Mouse (Mus musculus) hindbrain, embryonic 10.5 days (tissue): Measurements from ENCODE around the gene Fas. TPM values are rescaled to one million over a fixed set of nuclear protein-coding genes. Genes with fewer than 3 reads are reported as not detected.
A peak's percentile ranks its signal among the peaks of the same experiment; 100 is the strongest.

Experiments used
- DNase-seq: peaks from one replicate; pipeline ENCODE4 v3.0.0-alpha.2; 2017; ENCODE audit warnings: low spot score
- H3K27ac ChIP-seq: fragments of 300-500 bp; sonication (generic); 2 replicates; pipeline ENCODE4 v1.5.1; 2016; ENCODE audit warnings: mild to moderate bottlenecking, moderate library complexity
- H3K27me3 ChIP-seq: fragments of 300-500 bp; sonication (generic); 2 replicates; pipeline ENCODE4 v1.6.1; 2016; ENCODE audit warnings: mild to moderate bottlenecking; ENCODE audit not compliant: poor library complexity, insufficient read depth, severe bottlenecking
- H3K36me3 ChIP-seq: fragments of 300-500 bp; sonication (generic); 2 replicates; pipeline ENCODE4 v1.6.1; 2016; ENCODE audit warnings: mild to moderate bottlenecking, moderate library complexity
- H3K4me1 ChIP-seq: fragments of 300-500 bp; sonication (generic); replicated peaks from 2 replicates; pipeline ENCODE4 v1.6.1; 2016; ENCODE audit warnings: mild to moderate bottlenecking
- H3K4me3 ChIP-seq: fragments of 300-500 bp; sonication (generic); 2 replicates; pipeline ENCODE4 v1.5.1; 2016; ENCODE audit warnings: mild to moderate bottlenecking, moderate library complexity
- H3K9me3 ChIP-seq: fragments of 300-500 bp; sonication (generic); 2 replicates; pipeline ENCODE4 v1.6.1; 2016; ENCODE audit warnings: mild to moderate bottlenecking, moderate library complexity
- WGBS: fragments of 180-500 bp; shearing (Covaris S2); methylation state at CpG from one replicate; pipeline ENCODE4 v1.1.7; 2016; 5-methylcytosine and 5-hydroxymethylcytosine counted together
- polyA plus RNA-seq: library from polyadenylated mRNA; unstranded; fragments of >200 nt; fragmentation: Nextera tagmentation; extraction: Ambion mirVana; gene quantifications from 2 replicates; pipeline ENCODE4 v1.2.1, GENCODE M21; 2016

Fas gene
- polyA plus RNA-seq, 1 experiment from 2014 or later = 0.31 TPM

DNA sequence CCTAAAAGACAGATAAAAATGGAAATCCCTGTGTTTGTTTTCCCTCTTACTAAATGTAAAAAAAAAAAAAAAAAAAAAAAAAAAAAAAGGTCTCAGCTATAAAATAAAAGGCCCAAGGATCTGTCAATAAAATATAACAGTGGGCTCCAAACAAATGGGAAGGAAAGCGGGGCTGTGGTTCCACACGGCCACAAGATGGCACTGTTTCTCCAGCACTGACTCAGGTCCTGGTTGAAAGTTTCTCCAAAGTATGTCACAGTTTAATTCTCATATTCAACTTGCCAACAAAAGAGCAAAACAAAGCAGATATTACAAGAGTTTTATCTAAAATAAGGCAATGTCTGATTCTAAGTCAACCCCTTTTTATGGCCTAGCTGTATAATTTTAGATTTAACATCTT is 43.8 kb downstream of the Fas start:
- Histone ChIP-seq H3K27me3 (no peaks in the 10 kb centered on the region), H3K4me1 (no peaks in the 10 kb centered on the region), H3K4me3 (no peak overlapping the region), H3K36me3 (no peaks in the 10 kb centered on the region), H3K27ac (no peak overlapping the region), H3K9me3 (no peaks in the 10 kb centered on the region)
- 1% methylated on average over 2 of the region's 2 CpGs for WGBS
- peak; percentile 56 for DNase-seq

DNA sequence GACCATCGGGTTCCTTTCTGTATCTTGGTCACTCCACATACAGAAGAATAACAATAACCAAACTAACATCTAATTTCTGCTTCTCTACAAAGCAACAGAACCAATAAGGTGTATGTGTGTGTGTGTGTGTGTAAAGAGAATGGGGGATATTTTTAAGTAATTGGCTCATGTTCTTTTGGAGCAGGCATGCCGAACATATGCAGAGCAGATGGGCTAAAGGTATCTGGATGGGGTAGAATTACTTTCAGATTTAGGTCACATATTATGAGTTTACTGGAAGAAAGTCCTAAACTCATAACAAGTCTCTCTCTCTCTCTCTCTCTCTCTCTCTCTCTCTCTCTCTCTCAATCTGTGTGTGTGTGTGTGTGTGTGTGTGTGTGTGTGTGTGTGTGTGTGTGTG is 54.2 kb downstream of the Fas start:
- Histone ChIP-seq H3K4me1 (no peaks in the 10 kb centered on the region), H3K27ac (no peak overlapping the region), H3K27me3 (no peaks in the 10 kb centered on the region), H3K9me3 (no peaks in the 10 kb centered on the region), H3K36me3 (no peaks in the 10 kb centered on the region), H3K4me3 (no peak overlapping the region)
- WGBS = 82% methylated on average over 2 of the region's 2 CpGs
- no peak for DNase-seq

DNA sequence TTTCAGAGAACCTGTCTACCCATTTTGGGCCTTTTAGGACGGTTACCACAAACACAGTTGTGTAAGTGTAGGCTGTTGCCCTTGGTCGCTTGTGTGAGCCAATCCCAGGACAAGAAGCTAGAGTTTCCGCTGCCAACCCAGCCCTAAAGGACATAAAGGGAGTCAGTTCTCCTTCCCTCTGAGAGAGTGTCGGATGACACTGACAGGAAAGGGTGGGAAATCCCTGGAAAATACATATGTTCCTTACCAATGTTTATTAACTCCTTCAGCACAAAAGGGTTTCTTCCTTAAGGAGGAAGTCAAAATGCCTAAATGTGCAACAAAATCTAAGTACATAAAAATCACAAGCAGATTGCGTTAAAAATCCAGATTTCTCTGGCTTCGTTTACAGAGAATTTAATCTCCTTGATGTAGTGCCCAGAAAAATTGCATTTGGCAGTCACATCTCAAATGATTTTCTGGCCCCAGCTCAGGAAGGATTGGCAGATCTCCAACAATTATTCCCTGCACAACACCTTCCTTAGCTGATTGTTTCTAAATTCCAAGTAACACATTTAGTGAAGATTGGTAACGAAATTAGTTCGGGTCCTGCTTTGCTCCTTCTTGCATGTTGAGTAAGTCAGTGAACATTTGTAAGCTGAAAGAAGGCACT is 55.3 kb downstream of the Fas start:
- Histone ChIP-seq H3K27me3 (no peaks in the 10 kb centered on the region), H3K36me3 (no peaks in the 10 kb centered on the region), H3K9me3 (no peaks in the 10 kb centered on the region), H3K4me3 (no peak overlapping the region), H3K27ac (no peak overlapping the region), H3K4me1 (no peaks in the 10 kb centered on the region)
- peak; percentile 14 for DNase-seq
- WGBS = 64% methylated on average over 8 of the region's 8 CpGs

DNA sequence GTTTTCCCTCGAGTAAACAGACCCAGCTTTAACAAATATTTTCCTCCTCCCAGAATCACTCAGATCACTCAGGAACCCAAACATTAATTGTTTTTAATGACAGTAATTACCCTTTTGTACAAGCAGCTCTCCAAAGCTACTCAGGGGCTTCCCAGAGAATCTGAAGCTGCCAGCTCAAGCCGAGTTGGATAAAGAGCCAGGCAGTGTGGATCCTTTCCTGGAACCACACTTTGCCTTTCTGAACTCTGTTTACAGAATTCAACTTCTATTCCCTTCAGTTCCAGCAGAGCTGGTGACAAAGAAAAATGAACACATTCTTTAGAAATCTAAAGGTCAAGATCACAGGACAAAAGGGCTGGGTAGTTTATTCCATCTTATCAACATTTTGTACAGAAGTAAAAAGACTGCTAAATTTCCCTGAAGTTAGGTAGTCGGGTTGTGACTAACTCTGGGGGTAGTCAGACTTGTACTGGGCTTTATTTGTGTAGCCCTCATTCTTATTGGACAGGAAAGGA is 62.9 kb downstream of the Fas start:
- H3K27ac ChIP-seq = no peak overlapping the region
- 55% methylated on average over 3 of the region's 3 CpGs for WGBS
- H3K4me3 ChIP-seq = no peak overlapping the region
- no peaks in the 10 kb centered on the region for H3K27me3 ChIP-seq
- no peaks in the 10 kb centered on the region for H3K9me3 ChIP-seq
- H3K36me3 ChIP-seq = no peaks in the 10 kb centered on the region
- no peak for DNase-seq
- H3K4me1 ChIP-seq = no peaks in the 10 kb centered on the region

DNA sequence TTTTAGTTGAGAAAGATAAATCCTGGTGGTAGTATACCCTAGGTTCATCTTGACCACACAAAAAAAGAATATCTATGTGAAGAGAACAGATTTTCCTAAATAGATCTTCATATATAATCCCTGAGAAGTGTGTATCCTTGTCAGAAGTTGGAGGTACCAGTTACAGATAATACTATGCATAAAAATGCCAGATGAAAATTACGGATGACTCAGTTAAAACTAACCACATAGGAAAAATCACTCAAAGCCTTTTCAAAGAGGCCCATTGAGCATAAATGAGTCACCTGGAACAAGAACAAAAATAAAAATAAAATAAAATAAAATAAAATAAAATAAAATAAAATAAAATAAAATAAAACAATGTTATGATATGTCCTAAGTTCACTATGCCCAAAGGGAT is 72.2 kb downstream of the Fas start:
- Histone ChIP-seq H3K4me1 (no peaks in the 10 kb centered on the region), H3K27me3 (no peaks in the 10 kb centered on the region), H3K36me3 (no peaks in the 10 kb centered on the region), H3K27ac (no peak overlapping the region), H3K9me3 (no peaks in the 10 kb centered on the region), H3K4me3 (no peak overlapping the region)
- 95% methylated on average over 1 of the region's 1 CpGs for WGBS
- DNase-seq = no peak

DNA sequence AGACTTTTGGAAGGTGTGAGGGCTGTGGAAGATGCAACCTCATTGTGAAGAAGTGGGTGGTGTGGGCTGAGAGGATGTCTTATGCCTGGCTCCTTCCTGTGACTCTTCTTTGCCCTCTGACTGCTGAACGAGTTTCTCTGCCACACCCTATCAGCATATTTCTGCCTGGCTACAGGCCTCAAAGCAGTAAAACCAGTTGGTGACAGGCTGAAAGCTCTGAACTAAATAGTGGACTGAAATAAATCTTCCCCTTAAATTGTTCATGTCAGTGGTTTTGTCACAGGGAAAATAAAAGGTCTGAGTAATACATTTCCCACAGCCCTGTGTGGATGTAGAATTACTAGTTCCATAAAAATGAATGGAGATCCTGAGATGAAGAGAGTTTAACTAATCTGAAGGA is 79.1 kb downstream of the Fas start:
- Histone ChIP-seq H3K4me3 (no peak overlapping the region), H3K27ac (no peak overlapping the region), H3K4me1 (no peaks in the 10 kb centered on the region), H3K36me3 (no peaks in the 10 kb centered on the region), H3K9me3 (no peaks in the 10 kb centered on the region), H3K27me3 (no peaks in the 10 kb centered on the region)
- WGBS = 46% methylated on average over 1 of the region's 1 CpGs
- DNase-seq = no peak

DNA sequence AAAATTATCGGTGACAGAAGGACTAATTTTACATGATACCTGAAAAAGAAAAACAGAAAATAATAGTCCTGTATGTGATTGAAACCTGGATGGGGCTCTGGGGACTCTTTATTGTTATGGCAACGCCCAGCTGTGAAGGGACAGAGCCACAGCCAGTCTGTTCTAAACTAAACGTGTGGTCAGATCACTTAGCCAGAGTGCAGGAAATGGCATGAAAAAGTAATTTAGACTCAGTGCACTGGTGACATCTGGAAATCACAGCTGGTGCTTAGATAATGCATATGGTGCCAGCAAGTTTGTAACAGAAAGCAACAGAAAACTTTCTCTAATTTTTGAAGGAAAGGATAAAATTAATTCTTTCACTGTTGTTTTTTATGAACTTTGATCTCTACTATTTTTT is 79.9 kb downstream of the Fas start:
- Histone ChIP-seq H3K27ac (no peak overlapping the region), H3K36me3 (no peaks in the 10 kb centered on the region), H3K4me1 (no peaks in the 10 kb centered on the region), H3K9me3 (no peaks in the 10 kb centered on the region), H3K4me3 (no peak overlapping the region), H3K27me3 (no peaks in the 10 kb centered on the region)
- no peak for DNase-seq
- WGBS = 54% methylated on average over 3 of the region's 3 CpGs

Other genes starting within 250 kb of the Fas start
- gene Lipn, start 223.3 kb upstream of the Fas start, polyA plus RNA-seq = not detected in 2 replicates
- not detected in 2 replicates for gene Lipm, start 189.7 kb upstream of the Fas start, polyA plus RNA-seq
- gene Ankrd22, start 124.6 kb upstream of the Fas start, polyA plus RNA-seq = not detected in 2 replicates
- 2.9 and 3.7 TPM in 2 replicates for gene Stambpl1, start 98.4 kb upstream of the Fas start, polyA plus RNA-seq
- 22.6 and 31.1 TPM in 2 replicates for gene Acta2, start 35.1 kb upstream of the Fas start, polyA plus RNA-seq
- 0.24 and 0.37 TPM in 2 replicates for gene Ch25h, start 184.5 kb downstream of the Fas start, polyA plus RNA-seq
- 21.9 and 23.2 TPM in 2 replicates for gene Lipa, start 236.8 kb downstream of the Fas start, polyA plus RNA-seq